Mouse (Mus musculus): ENCODE measurements around the gene Vmac. TPM values are rescaled to one million over a fixed set of nuclear protein-coding genes. Genes with fewer than 3 reads are reported as not detected.
A peak's percentile ranks its signal among the peaks of the same experiment; 100 is the strongest.

Vmac gene
- total RNA-seq, 1 experiment: 7.7 TPM

DNA sequence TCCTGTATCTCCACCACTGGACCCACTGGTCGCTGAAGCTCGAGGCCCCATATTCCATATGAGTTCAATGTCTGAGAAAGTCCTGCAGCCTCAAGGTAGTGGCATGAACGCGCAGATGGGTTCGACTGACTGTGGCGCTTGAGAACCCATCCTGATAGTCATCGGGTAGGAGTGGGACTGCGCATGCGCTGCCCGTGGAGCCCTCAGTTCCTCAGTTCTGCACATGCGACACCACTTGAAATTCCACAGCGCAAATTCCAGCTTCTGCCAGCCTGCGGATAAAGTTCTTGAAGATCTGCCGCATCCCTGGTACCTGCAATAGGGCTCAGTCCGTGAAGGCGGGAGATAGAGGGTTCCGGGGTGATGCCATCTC lies 23.0 kb upstream of the Vmac start:
- peak overlapping the region; percentile 52 to 61; a peak in 3 of 4 replicates for H3K4me3 ChIP-seq (ENCODE audit: insufficient read depth in 1 of 2, low read depth in 1 of 2, low read length in 2 of 2, poor library complexity in 1 of 2, severe bottlenecking in 1 of 2)
- TF ChIP-seq HCFC1 (IDR thresholded peaks at IDR 0.05; ENCODE audit: borderline replicate concordance, insufficient read depth, low read length) (no peak), ZNF384 (IDR thresholded peaks at IDR 0.05; ENCODE audit: low read depth, low read length) (no peak), MAFK (IDR thresholded peaks at IDR 0.05; ENCODE audit: insufficient read depth, low read depth, low read length) (no peak), ZC3H11A (IDR thresholded peaks at IDR 0.05; ENCODE audit: borderline replicate concordance, low read depth, low read length) (no peak), CHD2 (IDR thresholded peaks at IDR 0.05; ENCODE audit: low read depth, low read length) (no peak)
- no peaks in the 10 kb centered on the region for H3K36me3 ChIP-seq (ENCODE audit: control insufficient read depth, insufficient read depth, low read length, poor library complexity, severe bottlenecking)
- H3K9ac ChIP-seq (ENCODE audit: insufficient read depth, low read depth, low read length, poor library complexity, severe bottlenecking): peak overlapping the region; percentile 44; the same call in 1 of the 2 replicates
- H3K4me1 ChIP-seq (ENCODE audit: control insufficient read depth in 2 of 2, insufficient read depth in 2 of 2, low read length in 2 of 2, poor library complexity in 1 of 2): peaks cover 0 to 3% of the 10 kb centered on the region in 2 experiments; a peak in 2 of 4 replicates
- DNase-seq (ENCODE audit: low read depth, low spot score): no peak
- H3K27ac ChIP-seq (ENCODE audit: insufficient read depth, low read depth, low read length, poor library complexity, severe bottlenecking): 0 out of 2 replicates have a peak overlapping the region, but pooled peaks have one; percentile 16
- in situ Hi-C loops (cut with MboI; ENCODE audit: low sequenced_read_pairs in 2 of 2, unreplicated experiment in 2 of 2): no loop called here
- no peaks in the 10 kb centered on the region for H3K9me3 ChIP-seq (ENCODE audit: control insufficient read depth, insufficient read depth, low read depth, low read length)

DNA sequence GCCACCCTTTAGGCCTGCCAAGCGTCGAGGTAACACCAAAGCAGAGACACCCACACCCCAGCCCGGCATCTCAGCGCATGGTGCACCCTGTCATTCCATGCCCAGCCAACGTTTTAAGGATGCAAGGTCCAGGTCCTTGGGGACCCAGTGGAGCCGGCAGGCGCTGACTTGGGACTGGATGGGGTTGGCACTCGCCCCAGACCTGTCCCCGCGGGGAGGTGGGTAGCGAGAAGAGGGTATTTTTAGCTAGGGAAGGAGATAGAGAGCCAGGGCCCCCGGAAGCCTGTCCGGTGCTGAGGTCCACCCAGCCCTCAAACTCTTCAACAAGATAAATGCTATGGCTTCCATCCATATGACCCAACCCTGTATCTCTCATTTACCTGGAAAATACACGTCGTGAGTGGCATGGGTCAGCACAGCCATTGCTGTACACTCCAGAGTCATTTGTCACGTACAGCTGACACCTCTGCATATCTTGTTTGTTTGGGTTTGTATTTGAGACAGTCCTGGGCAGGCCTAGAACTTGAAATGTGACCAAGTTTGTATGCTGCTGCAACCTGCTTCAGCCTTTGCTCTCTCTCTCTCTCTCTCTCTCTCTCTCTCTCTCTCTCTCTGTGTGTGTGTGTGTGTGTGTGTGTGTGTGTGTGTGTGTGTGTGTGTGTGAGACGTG lies 22.4 kb upstream of the Vmac start:
- DNase-seq (ENCODE audit: low read depth, low spot score): no peak
- TF ChIP-seq ZC3H11A (IDR thresholded peaks at IDR 0.05; ENCODE audit: borderline replicate concordance, low read depth, low read length) (no peak), HCFC1 (IDR thresholded peaks at IDR 0.05; ENCODE audit: borderline replicate concordance, insufficient read depth, low read length) (no peak), MAFK (IDR thresholded peaks at IDR 0.05; ENCODE audit: insufficient read depth, low read depth, low read length) (no peak), CHD2 (IDR thresholded peaks at IDR 0.05; ENCODE audit: low read depth, low read length) (no peak), ZNF384 (IDR thresholded peaks at IDR 0.05; ENCODE audit: low read depth, low read length) (no peak)
- Histone ChIP-seq H3K4me1 (ENCODE audit: control insufficient read depth in 2 of 2, insufficient read depth in 2 of 2, low read length in 2 of 2, poor library complexity in 1 of 2) (peaks cover 0 to 3% of the 10 kb centered on the region in 2 experiments; a peak in 2 of 4 replicates), H3K36me3 (ENCODE audit: control insufficient read depth, insufficient read depth, low read length, poor library complexity, severe bottlenecking) (no peaks in the 10 kb centered on the region), H3K9me3 (ENCODE audit: control insufficient read depth, insufficient read depth, low read depth, low read length) (no peaks in the 10 kb centered on the region), H3K4me3 (ENCODE audit: insufficient read depth in 1 of 2, low read depth in 1 of 2, low read length in 2 of 2, poor library complexity in 1 of 2, severe bottlenecking in 1 of 2) (no peak overlapping the region), H3K9ac (ENCODE audit: insufficient read depth, low read depth, low read length, poor library complexity, severe bottlenecking) (no peak overlapping the region), H3K27ac (ENCODE audit: insufficient read depth, low read depth, low read length, poor library complexity, severe bottlenecking) (no peak overlapping the region)
- in situ Hi-C loops (cut with MboI; ENCODE audit: low sequenced_read_pairs in 2 of 2, unreplicated experiment in 2 of 2): no loop called here

DNA sequence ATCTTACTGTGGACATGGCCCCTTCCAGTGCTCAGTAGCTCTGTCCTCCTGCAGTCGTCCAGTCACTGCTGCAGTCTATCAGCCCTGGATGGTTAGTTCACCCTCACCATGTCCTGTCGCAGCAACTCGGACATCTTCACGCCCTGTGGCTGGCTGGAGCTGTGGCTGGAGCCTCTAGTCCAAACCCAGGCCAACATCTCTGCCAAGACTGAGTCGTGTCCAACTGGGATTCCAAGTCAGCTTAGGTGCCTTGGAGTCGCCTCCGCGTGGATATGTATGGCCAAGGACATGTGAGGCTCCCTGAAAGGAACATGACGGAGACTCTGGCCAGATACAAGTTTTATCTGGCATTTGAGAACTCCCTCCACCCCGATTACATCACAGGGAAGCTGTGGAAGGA lies 20.4 kb upstream of the Vmac start:
- Histone ChIP-seq H3K9ac (ENCODE audit: insufficient read depth, low read depth, low read length, poor library complexity, severe bottlenecking) (no peak overlapping the region), H3K4me1 (ENCODE audit: control insufficient read depth in 2 of 2, insufficient read depth in 2 of 2, low read length in 2 of 2, poor library complexity in 1 of 2) (peaks cover 0 to 3% of the 10 kb centered on the region in 2 experiments; a peak in 2 of 4 replicates), H3K4me3 (ENCODE audit: insufficient read depth in 1 of 2, low read depth in 1 of 2, low read length in 2 of 2, poor library complexity in 1 of 2, severe bottlenecking in 1 of 2) (no peak overlapping the region), H3K27ac (ENCODE audit: insufficient read depth, low read depth, low read length, poor library complexity, severe bottlenecking) (no peak overlapping the region), H3K36me3 (ENCODE audit: control insufficient read depth, insufficient read depth, low read length, poor library complexity, severe bottlenecking) (no peaks in the 10 kb centered on the region), H3K9me3 (ENCODE audit: control insufficient read depth, insufficient read depth, low read depth, low read length) (no peaks in the 10 kb centered on the region)
- TF ChIP-seq ZC3H11A (IDR thresholded peaks at IDR 0.05; ENCODE audit: borderline replicate concordance, low read depth, low read length) (no peak), HCFC1 (IDR thresholded peaks at IDR 0.05; ENCODE audit: borderline replicate concordance, insufficient read depth, low read length) (no peak), ZNF384 (IDR thresholded peaks at IDR 0.05; ENCODE audit: low read depth, low read length) (no peak), MAFK (IDR thresholded peaks at IDR 0.05; ENCODE audit: insufficient read depth, low read depth, low read length) (no peak), CHD2 (IDR thresholded peaks at IDR 0.05; ENCODE audit: low read depth, low read length) (no peak)
- no peak for DNase-seq (ENCODE audit: low read depth, low spot score)
- in situ Hi-C loops (cut with MboI; ENCODE audit: low sequenced_read_pairs in 2 of 2, unreplicated experiment in 2 of 2): no loop called here

- DNase-seq (ENCODE audit: low read depth, low spot score): peak; percentile 60
- TF ChIP-seq HCFC1 (IDR thresholded peaks at IDR 0.05; ENCODE audit: borderline replicate concordance, insufficient read depth, low read length) (no peak), MAFK (IDR thresholded peaks at IDR 0.05; ENCODE audit: insufficient read depth, low read depth, low read length) (no peak), ZNF384 (IDR thresholded peaks at IDR 0.05; ENCODE audit: low read depth, low read length) (no peak), CHD2 (IDR thresholded peaks at IDR 0.05; ENCODE audit: low read depth, low read length) (no peak), ZC3H11A (IDR thresholded peaks at IDR 0.05; ENCODE audit: borderline replicate concordance, low read depth, low read length) (no peak)
- Histone ChIP-seq H3K27ac (ENCODE audit: insufficient read depth, low read depth, low read length, poor library complexity, severe bottlenecking) (no peak overlapping the region), H3K36me3 (ENCODE audit: control insufficient read depth, insufficient read depth, low read length, poor library complexity, severe bottlenecking) (no peaks in the 10 kb centered on the region), H3K4me3 (ENCODE audit: insufficient read depth in 1 of 2, low read depth in 1 of 2, low read length in 2 of 2, poor library complexity in 1 of 2, severe bottlenecking in 1 of 2) (no peak overlapping the region), H3K9me3 (ENCODE audit: control insufficient read depth, insufficient read depth, low read depth, low read length) (no peaks in the 10 kb centered on the region), H3K4me1 (ENCODE audit: control insufficient read depth in 2 of 2, insufficient read depth in 2 of 2, low read length in 2 of 2, poor library complexity in 1 of 2) (peaks cover 0 to 3% of the 10 kb centered on the region in 2 experiments; a peak in 2 of 4 replicates), H3K9ac (ENCODE audit: insufficient read depth, low read depth, low read length, poor library complexity, severe bottlenecking) (no peak overlapping the region)
- in situ Hi-C loops (cut with MboI; ENCODE audit: low sequenced_read_pairs in 2 of 2, unreplicated experiment in 2 of 2): no loop called here
Observed at GRCm38 (mm10) chr17:56736534-56736933, 18.7 kb upstream of the Vmac start.
